Mouse (Mus musculus) gastrocnemius, adult 2 months (tissue): Measurements from ENCODE around the gene 4933407L21Rik. TPM values are rescaled to one million over a fixed set of nuclear protein-coding genes. Genes with fewer than 3 reads are reported as not detected.
A peak's percentile ranks its signal among the peaks of the same experiment; 100 is the strongest.

ENCODE experiments used
- DNase-seq: peaks from one replicate; pipeline ENCODE4 v3.0.0; 2022
- H3K27ac ChIP-seq: fragments of 200-600 bp; 2 replicates; pipeline ENCODE4 v1.8.1; 2022; ENCODE audit warnings: mild to moderate bottlenecking
- H3K4me3 ChIP-seq: fragments of 200-600 bp; 2 replicates; pipeline ENCODE4 v1.8.1; 2022; ENCODE audit warnings: mild to moderate bottlenecking, moderate library complexity
- CTCF ChIP-seq: fragments of 200-600 bp; IDR thresholded peaks from 2 replicates; pipeline ENCODE4 v1.8.1; 2022; ENCODE audit warnings: antibody characterized with exemption, mild to moderate bottlenecking, moderate library complexity
- intact Hi-C: fragments of 180-260 bp; cut with DNase I; formaldehyde crosslinking; loops from one replicate; pipeline ENCODE4 v1.15.1; 2025
- total RNA-seq, 2 experiments: library from RNA; stranded (reverse); gene quantifications; 2 replicates each; pipeline ENCODE4 v1.2.3; 2021

The 4933407L21Rik gene
- total RNA-seq, 2 experiments from 2014 or later, result 0.36 TPM; not detected in 1

DNA sequence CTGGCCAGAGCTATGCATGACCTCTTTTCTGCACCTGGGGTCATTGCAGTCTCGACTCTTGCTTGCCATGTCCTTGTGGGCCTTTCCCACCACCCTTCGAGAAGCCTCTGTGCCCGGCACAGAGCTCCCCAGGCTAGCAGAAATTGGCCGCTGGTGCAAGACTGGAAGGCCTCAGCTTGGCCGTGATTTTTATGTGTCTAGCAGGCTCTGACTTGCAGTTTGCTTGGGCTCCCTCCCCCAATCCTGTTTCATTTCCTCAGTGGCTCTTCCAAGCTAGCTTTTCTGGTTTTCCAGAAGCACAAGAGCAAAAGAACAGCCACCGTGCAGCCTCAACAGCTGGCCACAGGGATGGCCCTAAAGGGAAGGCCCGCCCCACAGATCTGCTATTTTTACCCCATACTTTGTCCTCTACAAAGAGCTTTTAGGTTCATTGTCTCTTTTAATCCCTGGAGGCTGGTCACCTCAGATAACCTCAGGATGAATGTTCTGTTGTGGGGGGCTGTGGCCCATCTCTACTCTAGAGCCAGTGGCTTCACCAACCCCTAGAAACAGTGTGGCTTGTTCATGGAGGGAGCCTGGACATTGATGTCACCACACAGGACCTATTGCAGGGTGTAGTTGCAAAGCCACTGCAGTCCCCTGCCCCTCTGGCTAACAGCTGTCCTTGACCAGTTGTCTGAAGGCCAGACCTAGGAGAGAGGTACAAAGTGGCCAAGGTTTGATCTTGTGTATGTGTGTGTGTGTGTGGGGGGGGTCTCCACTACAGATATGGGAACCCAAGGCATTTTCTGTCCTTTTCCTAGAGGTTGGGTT lies 27.6 kb upstream of the 4933407L21Rik start:
- Histone ChIP-seq H3K27ac (peak overlapping the region; percentile 70), H3K4me3 (peak overlapping the region; percentile 8; the same call in 1 of the 2 replicates)
- TF ChIP-seq CTCF, result no peak
- DNase-seq, result peak; percentile 53
- intact Hi-C loops, result no loop called here

DNA sequence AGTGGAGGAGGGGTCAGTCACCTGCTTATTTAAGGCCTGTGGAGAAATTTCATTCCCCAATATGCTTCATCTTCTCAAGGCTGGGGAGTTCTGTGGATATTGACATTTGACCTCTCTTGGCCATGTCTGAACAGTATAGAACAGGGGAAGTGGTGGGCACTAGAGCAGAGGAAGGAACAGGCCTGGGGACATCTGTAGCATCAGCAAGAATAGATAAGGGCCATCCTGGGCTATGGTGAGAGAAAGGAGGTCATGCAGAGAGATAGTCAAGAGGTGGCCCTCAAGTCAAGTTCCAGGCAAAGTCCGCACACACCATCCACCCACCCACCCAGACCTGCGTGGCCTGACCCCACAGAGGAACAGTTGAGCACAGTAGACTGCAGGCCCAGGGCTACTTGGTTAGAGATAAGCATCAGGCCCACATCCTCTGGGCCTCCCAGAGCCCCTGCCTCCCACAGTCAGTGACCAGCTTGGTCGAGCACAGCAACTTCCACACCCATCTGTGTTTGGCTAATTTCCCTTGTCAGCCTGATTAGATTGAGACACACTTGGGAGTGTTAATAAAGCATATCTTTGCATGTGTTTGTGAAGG lies 26.7 kb upstream of the 4933407L21Rik start:
- DNase-seq, result no peak
- peak overlapping the region; percentile 70 for H3K27ac ChIP-seq

DNA sequence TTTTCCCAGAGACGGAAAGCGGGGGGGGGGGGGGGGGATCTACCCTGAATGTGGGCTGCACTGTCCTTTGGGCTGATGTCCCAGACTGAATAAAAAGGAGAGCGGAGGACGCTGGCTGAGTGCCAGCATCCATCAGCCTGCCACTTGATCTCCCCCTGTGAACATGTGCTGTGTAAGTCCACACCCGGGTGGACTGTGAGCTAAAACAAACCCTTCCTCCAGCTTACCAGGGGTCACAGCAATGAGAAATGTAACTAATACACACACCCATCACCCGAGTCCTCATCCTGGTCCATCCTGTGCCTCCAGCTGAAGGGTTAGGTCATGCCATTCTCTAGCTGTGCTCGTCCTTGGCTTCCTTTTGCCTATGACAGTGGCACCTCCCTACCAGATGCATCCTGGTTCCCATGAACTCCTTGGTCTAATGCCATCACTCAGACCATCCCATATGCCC lies 26.1 kb upstream of the 4933407L21Rik start:
- TF ChIP-seq CTCF, result no peak
- Histone ChIP-seq H3K27ac (peak overlapping the region; percentile 70), H3K4me3 (no peak overlapping the region)
- peak; percentile 54 for DNase-seq
- intact Hi-C loops, result no loop called here

More for the DNA sequence above, 26.7 kb upstream of the 4933407L21Rik start:
- no peak overlapping the region for H3K4me3 ChIP-seq
- TF ChIP-seq CTCF, result no peak
- intact Hi-C loops, result no loop called here

DNA sequence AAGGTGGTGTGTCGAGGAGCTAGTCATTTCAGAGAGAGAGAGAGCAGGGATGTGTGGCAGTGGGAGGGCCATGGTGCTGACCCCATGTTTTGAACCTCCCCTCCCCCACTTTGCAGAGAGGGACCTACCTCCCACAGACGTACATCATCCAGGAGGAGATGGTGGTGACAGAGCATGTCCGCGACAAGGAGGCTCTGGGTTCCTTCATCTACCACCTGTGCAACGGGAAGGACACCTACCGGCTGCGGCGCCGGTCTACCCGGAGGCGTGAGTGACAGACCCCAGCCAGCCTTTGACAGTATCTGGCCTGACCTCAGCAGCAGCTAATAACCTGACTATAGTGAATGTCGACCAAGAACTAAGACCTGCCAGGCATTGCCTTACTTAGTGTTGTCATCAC lies 21.4 kb upstream of the 4933407L21Rik start:
- no peak for DNase-seq
- Histone ChIP-seq H3K27ac (no peak overlapping the region), H3K4me3 (no peak overlapping the region)
- intact Hi-C loops, result no loop called here
- TF ChIP-seq CTCF, result no peak

DNA sequence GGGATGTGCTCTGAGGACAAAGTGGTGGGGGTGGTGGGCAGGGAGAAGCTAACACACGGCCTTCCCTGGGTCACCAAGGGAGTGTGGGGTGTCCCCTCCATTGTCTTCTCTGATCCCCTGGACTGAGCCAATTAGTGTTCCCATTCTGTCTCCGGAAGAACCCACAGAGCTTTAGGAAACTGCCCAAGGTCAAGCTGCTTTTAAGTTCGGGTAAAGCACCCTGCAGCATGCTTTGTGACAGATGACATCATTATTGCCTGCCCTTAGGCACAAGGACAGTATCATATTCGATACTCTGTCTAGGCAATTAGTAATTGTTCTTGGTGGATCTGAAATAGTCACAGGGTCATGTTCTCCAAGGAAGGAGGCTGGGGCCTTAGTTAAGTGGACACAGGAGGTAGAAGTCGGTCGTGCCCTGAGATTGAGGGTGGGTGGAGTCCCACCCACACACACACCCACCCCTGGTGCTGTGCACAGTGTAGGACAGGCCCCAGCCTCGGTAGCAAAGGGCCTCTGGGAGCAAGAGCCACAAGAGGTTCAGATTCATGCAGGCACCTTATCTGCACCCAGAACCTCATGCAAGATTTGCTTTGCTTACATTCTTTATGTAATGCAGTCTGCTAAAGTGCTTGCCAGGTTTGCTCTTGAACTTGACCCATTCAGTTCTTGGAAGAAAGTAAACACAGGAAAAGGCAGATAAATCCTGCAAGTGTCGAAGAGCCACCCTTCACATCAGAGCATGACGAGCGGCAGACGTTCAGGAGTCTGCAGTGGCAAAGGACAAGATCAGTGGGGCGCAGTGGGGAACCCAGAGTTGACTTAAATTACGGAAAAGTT lies 19.3 kb upstream of the 4933407L21Rik start:
- H3K27ac ChIP-seq, result no peak overlapping the region
- intact Hi-C loops, result no loop called here
- DNase-seq, result no peak
- H3K4me3 ChIP-seq, result no peak overlapping the region
- no peak for TF ChIP-seq CTCF

DNA sequence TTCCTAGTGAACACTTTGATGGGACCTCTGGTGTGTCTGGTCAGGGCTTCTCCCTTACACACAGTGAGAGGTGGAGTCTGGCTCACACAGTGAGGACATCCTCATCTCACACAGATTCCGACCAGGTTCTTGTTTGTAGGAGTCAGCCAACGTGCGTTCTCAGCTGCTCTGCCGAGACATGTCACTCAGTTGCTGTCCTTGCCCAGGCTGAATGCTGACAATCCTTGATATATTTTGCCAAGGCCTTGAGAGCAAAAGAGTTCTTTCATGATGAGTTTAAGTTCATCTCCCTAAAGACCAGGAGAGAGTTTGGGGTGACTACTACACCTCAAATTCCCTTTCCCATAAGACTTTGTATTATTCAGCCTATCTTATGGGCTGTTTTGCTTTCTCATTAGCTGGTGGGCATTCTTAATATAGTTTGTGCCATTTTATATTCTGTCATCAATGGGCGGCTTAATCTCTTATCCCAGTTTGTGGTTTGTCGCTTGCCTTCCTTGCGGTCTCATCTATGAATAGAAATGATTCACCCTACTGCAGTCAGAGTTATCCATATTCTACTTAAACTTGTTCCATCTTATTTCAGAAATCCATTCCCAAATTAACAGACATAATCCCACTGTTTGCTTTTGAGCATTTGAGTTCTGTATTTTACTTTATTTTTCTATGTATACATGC lies 15.1 kb upstream of the 4933407L21Rik start:
- DNase-seq, result no peak
- Histone ChIP-seq H3K4me3 (no peak overlapping the region), H3K27ac (no peak overlapping the region)
- TF ChIP-seq CTCF, result no peak
- intact Hi-C loops, result no loop called here

DNA sequence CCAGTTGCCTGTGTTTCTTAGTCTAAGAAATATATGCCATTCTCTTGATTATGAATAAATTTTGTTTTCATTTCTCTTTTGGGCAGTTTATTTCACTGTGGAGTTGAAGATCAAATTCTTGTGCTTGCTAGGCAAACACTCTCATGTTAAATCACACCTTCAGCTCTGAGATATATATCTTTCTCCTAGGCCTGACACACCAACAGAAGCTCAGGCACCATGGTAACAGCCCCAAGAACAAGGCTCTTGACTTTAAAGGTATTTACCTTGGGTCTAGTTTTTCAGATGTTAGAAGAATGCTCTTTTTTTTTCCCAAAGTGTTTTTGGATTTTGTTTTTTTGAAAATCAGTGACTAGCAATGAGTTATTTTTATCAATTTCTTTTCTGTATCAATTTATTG lies 12.4 kb upstream of the 4933407L21Rik start:
- intact Hi-C loops, result no loop called here
- no peak for TF ChIP-seq CTCF
- DNase-seq, result no peak
- Histone ChIP-seq H3K27ac (no peak overlapping the region), H3K4me3 (no peak overlapping the region)

DNA sequence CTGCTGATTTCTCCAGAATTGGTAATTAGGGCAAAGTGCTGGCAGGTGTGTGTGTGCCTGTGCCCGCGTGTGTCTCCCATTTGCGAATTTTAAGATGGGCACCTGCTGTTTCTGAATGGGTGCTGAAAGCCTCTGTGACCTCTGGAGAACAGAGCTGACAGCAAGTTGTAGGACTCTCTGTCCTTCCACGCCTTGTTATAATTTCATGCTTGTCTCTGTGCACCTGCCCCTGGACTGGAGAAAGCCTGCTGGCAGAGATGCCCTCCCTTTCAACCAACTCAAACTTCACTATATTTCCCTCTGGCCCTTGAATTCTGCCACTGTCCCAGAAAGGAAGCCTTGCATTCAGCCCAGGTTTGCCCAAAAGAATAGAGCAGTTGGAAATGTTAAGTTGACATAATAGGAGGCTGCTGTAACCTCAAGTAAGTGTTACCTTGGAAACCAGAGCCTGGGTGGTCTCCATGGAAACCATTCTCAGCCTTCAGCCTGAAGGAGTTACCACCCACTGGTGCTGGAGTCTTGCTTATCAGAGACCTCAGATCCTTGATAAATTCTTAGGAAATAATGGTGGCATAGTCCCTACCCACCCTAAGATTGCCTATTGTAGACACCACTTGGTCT lies 11.3 kb upstream of the 4933407L21Rik start:
- no peak overlapping the region for H3K27ac ChIP-seq
- TF ChIP-seq CTCF, result no peak
- DNase-seq, result no peak
- H3K4me3 ChIP-seq, result no peak overlapping the region
- intact Hi-C loops, result no loop called here

DNA sequence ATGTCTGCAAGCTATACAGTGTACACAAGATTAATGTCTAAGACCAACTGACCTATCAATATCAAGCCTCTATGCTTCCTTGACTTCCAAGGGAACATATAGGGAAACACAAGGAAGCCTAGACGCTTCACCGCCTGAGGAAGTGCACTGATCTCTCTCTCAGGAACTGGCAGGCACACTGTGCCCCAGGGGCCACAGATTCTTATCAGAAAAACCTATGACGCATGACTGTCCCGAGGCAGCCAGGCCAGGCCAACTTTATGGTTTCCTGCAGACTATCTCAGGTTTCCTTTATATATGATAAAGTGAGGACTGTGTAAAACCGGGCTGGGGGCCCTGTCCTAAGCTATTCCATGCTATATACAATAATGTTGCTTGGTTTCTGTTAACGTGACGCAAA lies 8.7 kb upstream of the 4933407L21Rik start:
- intact Hi-C loops, result no loop called here
- Histone ChIP-seq H3K27ac (no peak overlapping the region), H3K4me3 (no peak overlapping the region)
- no peak for DNase-seq
- no peak for TF ChIP-seq CTCF

DNA sequence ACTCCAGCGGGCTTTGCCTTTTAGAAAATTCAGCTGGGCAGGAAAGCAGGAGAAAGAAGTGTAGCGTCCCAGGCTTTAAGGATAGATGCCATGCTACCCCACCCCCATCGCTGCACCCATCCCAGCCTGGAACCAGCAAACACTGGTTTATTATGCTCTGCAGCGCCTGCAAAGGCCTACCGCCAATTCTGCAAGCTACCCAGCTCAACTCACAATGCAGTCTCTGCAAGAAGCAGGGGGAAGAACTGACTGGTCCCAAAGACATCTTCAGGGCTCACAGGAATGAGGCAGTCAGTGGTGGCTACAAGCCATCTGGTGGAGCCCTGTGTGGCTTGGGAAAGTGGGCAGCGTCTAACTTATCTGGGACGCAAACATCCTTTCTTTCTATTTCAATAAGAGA lies 6.6 kb upstream of the 4933407L21Rik start:
- Histone ChIP-seq H3K27ac (no peak overlapping the region), H3K4me3 (no peak overlapping the region)
- intact Hi-C loops, result no loop called here
- DNase-seq, result no peak
- TF ChIP-seq CTCF, result no peak

DNA sequence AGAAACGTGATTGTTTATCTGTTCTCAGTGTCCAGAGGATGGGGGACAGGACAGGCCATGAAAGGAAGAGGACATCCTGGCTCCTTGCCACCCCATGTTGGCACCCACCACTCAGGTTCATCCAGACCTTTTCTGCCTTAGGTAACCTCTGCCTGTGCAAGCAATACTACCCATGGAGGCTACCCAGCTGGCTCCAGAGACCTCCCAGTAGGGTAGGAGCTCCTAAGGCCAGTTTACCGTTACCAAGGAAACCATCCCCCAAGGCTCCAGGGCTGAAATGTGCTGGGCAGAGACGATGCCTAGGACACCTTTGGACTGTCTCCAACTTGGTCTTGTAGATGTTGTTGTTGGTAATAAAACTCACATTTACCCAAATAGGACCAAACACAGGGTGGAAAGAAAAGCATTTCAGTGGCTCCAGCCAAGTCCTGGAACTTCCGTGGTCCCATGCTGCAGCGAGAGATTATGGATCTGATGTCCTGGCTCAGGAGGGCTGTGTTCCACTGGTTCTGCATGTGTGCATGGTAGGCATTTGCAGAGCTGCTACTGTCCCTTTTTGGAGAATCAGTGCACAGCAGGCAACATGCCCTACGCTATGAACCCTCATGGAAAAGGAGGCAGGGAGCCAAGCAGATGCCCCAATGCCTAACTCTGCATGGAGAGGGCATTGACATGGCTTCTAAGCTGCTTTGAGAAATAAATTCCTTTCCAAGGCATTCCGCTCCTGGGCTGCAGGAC lies 6.0 kb upstream of the 4933407L21Rik start:
- no peak overlapping the region for H3K27ac ChIP-seq
- no peak overlapping the region for H3K4me3 ChIP-seq
- DNase-seq, result no peak
- TF ChIP-seq CTCF, result no peak
- intact Hi-C loops, result no loop called here

DNA sequence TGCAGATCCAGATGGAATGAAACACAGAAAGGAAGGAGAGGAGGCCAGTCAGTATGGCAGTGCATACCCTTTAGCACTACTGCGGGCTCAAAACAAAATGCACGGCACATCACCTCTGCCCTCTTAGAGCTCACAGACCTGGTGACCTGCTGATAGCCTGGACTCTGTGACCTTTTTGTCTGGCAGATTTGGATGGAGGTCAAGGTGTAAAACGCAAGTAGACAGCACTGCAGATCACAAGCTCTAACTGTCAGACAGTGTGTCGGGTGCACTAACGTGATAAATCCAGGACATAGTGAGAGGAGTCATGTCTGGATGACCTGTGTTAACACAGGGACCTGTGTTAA lies 5.4 kb upstream of the 4933407L21Rik start:
- no peak overlapping the region for H3K27ac ChIP-seq
- no peak overlapping the region for H3K4me3 ChIP-seq
- DNase-seq, result no peak
- intact Hi-C loops, result no loop called here
- TF ChIP-seq CTCF, result no peak
